Mouse (Mus musculus) kidney, postnatal 4 days (tissue): ENCODE measurements at regions not wholly inside any gene's neighbourhood (a gene's known extent, or its start where the extent isn't known, plus 50 kb on each side); places are given as distances from the start of the nearest gene placed in this dataset.
A peak's percentile ranks its signal among the peaks of the same experiment; 100 is the strongest.

Source experiments
- DNase-seq, 2 experiments: peaks; one replicate each; pipeline ENCODE4 v3.0.0; 2021; ENCODE audit warnings: mixed read lengths in 2 of 2

- DNase-seq, result peak; percentile 37 to 56
Measured at GRCm38 (mm10) chr13:90823877-90824276, 81.3 kb downstream of the Atp6ap1l start.

GRCm38 (mm10) chr13:90821898-90822297 is 83.3 kb downstream of the Atp6ap1l start:
- no peak for DNase-seq

- no peak for DNase-seq
Measured at GRCm38 (mm10) chr13:90820453-90820852, 84.7 kb downstream of the Atp6ap1l start.

- no peak for DNase-seq
Measured at GRCm38 (mm10) chr13:90819934-90820333, 85.2 kb downstream of the Atp6ap1l start.

GRCm38 (mm10) chr13:90814174-90814865 is 90.8 kb downstream of the Atp6ap1l start:
- no peak for DNase-seq

- no peak for DNase-seq
Measured at GRCm38 (mm10) chr13:90810011-90810410, 95.1 kb downstream of the Atp6ap1l start.

- no peak for DNase-seq
Measured at GRCm38 (mm10) chr13:90799641-90800040, 105.5 kb downstream of the Atp6ap1l start.

- peak; percentile 21 to 29 for DNase-seq
Measured at GRCm38 (mm10) chr13:90798791-90799542, 106.2 kb downstream of the Atp6ap1l start.

GRCm38 (mm10) chr13:90798381-90798780 is 106.8 kb downstream of the Atp6ap1l start:
- no peak for DNase-seq

GRCm38 (mm10) chr13:90797209-90797608 is 107.9 kb downstream of the Atp6ap1l start:
- no peak for DNase-seq

- no peak for DNase-seq
Measured at GRCm38 (mm10) chr13:90796809-90797208, 108.3 kb downstream of the Atp6ap1l start.

- DNase-seq, result no peak
Measured at GRCm38 (mm10) chr13:90782435-90782834, 122.7 kb downstream of the Atp6ap1l start.

- no peak for DNase-seq
Measured at GRCm38 (mm10) chr13:90781974-90782373, 123.2 kb downstream of the Atp6ap1l start.

GRCm38 (mm10) chr13:90777952-90778298 is 127.2 kb downstream of the Atp6ap1l start:
- DNase-seq, result no peak

- DNase-seq, result no peak
Measured at GRCm38 (mm10) chr13:90777123-90777951, 127.8 kb downstream of the Atp6ap1l start.

- no peak for DNase-seq
Measured at GRCm38 (mm10) chr13:90762154-90762553, 143.0 kb downstream of the Atp6ap1l start.

GRCm38 (mm10) chr13:90760516-90761050 is 144.6 kb downstream of the Atp6ap1l start:
- no peak for DNase-seq

- DNase-seq, result no peak
Measured at GRCm38 (mm10) chr13:90754451-90754850, 150.7 kb downstream of the Atp6ap1l start.

GRCm38 (mm10) chr13:90749741-90750140 is 155.4 kb downstream of the Atp6ap1l start:
- DNase-seq, result no peak

- no peak for DNase-seq
Measured at GRCm38 (mm10) chr13:90745063-90745462, 160.1 kb downstream of the Atp6ap1l start.

- DNase-seq, result no peak
Measured at GRCm38 (mm10) chr13:90742615-90743402, 162.3 kb downstream of the Atp6ap1l start.

GRCm38 (mm10) chr13:90739797-90740196 is 165.4 kb downstream of the Atp6ap1l start:
- DNase-seq, result no peak
